Mouse (Mus musculus): Measurements from ENCODE around the gene Spop.

GRCm38 (mm10) chr11:95384973-95385320 is 28.9 kb upstream of the Spop start:
- TF ChIP-seq CTCF (IDR thresholded peaks at IDR 0.05) (no peak), POLR2A (IDR thresholded peaks at IDR 0.05; ENCODE audit: insufficient read depth, low read depth, low read length) (no peak; the same call in 1 of the 2 replicates), EP300 (IDR thresholded peaks at IDR 0.05; ENCODE audit: insufficient read depth, low read depth, low read length) (0 out of 2 replicates have a peak, but pooled peaks have one; percentile 2)

All from heart, adult 2 months (tissue).